Mouse (Mus musculus) liver, postnatal 0 days (tissue): ENCODE data around the gene Lpar5.

ENCODE experiments used
- CTCF ChIP-seq: sonication (generic); IDR thresholded peaks from 2 replicates; pipeline ENCODE4 v1.5.1; 2016; ENCODE audit warnings: antibody characterized with exemption, low read depth
- EP300 ChIP-seq: IDR thresholded peaks from 2 replicates; pipeline ENCODE4 v1.6.1; 2016; ENCODE audit warnings: antibody characterized with exemption, low read depth, mild to moderate bottlenecking

GRCm38 (mm10) chr6:125041047-125041446, 26.7 kb upstream of the Lpar5 start:
- TF ChIP-seq CTCF (no peak), EP300 (no peak)
